Mouse (Mus musculus): ENCODE measurements around the gene Btbd9. TPM values are rescaled to one million over a fixed set of nuclear protein-coding genes. Genes with fewer than 3 reads are reported as not detected.

The Btbd9 gene
- polyA plus RNA-seq, 2 experiments, result 18.3 to 46.9 TPM

DNA sequence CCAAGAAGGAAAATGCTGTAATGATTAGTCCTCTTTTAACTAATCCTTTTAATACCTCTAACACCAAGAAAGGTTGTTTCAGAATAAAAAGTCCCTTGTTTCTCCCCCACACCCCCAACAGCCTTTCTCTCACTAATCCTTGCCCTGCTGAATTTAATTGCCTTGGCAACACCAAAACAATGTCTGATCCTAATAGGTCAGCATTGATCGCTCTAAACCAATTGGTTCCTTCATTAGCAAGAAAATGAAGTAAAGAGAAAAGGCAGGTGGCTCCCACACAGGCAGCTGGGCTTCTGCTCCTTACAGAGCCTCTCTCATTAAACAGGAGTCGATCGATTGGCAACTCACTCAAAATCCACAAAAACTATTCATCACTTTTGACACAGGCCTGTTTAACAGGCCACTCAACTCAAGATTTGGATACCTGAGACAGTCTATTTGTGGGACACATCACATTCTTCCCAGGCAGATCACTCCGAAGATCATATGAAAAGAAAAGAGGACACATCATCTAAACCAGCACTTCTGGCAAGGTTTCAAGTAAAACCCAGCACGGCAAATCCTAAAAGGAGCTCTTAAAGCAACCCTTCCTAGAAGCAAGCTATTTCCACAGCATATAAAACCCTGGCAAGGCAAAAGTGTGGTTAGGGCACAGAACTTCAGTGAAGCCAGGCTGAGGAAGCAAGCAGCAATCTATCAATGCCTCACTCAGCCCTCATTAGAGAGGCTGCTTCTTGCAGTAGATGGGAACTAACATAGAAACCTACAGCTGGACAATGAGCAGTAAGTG is 197.9 kb downstream of the Btbd9 start:
- WGBS, result 25% methylated on average over 5 of the region's 5 CpGs
- no peak overlapping the region for H3K27ac ChIP-seq (replicated peaks; ENCODE audit: low read depth, low read length)
- peak; percentile 12 for DNase-seq (ENCODE audit: low spot score)

DNA sequence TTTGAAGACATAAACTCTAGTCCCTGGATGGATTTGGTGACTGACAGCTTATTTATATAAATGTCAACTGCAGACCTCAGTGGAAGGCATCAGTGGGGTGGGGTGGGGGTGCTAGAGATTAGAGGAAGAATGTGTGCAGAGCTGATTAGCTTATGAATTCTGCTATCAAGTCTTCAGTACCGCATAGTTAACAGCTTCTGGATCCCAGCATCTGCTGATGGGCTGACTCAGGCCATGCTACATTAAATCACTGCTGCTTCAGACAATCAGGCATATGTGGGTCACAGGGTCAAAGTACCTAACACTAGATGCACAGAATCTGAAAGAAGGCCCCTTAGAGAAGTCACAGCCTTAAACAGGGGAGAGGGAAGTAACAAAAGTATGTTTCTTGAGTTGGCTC is 198.5 kb downstream of the Btbd9 start:
- no peak overlapping the region for H3K4me2 ChIP-seq (replicated peaks; ENCODE audit: low read depth, low read length, severe bottlenecking)
- 0 out of 2 replicates have a peak, but pooled peaks cover 8% of the 10 kb centered on the region for H3K4me1 ChIP-seq (ENCODE audit: control insufficient read depth, insufficient read depth, low read length)
- no peak overlapping the region for H3K27ac ChIP-seq (replicated peaks; ENCODE audit: low read depth, low read length)
- no peaks in the 10 kb centered on the region for H3K36me3 ChIP-seq (ENCODE audit: control insufficient read depth, insufficient read depth, low read length)
- no peak overlapping the region for H3K4me3 ChIP-seq (replicated peaks; ENCODE audit: low read length)
- no peak overlapping the region for H3K9ac ChIP-seq (ENCODE audit: low read depth, low read length, severe bottlenecking)
- DNase-seq (ENCODE audit: low spot score) (no peak), ATAC-seq (ENCODE audit: low FRiP score, low read depth) (no peak)
- no peaks in the 10 kb centered on the region for H3K9me3 ChIP-seq (ENCODE audit: control insufficient read depth, low read length)
- no peaks in the 10 kb centered on the region for H3K27me3 ChIP-seq (ENCODE audit: control insufficient read depth, insufficient read depth, low read length)
- WGBS, result 44% methylated on average over 1 of the region's 1 CpGs
- no peak for TF ChIP-seq POLR2A (IDR thresholded peaks at IDR 0.05; ENCODE audit: borderline replicate concordance, extremely low read depth, insufficient read depth, insufficient read length)

More for the DNA sequence above, 197.9 kb downstream of the Btbd9 start:
- Histone ChIP-seq H3K4me1 (ENCODE audit: control insufficient read depth, insufficient read depth, low read length) (0 out of 2 replicates have a peak, but pooled peaks cover 8% of the 10 kb centered on the region), H3K9me3 (ENCODE audit: control insufficient read depth, low read length) (no peaks in the 10 kb centered on the region), H3K9ac (ENCODE audit: low read depth, low read length, severe bottlenecking) (no peak overlapping the region), H3K27me3 (ENCODE audit: control insufficient read depth, insufficient read depth, low read length) (no peaks in the 10 kb centered on the region), H3K4me2 (replicated peaks; ENCODE audit: low read depth, low read length, severe bottlenecking) (no peak overlapping the region), H3K36me3 (ENCODE audit: control insufficient read depth, insufficient read depth, low read length) (no peaks in the 10 kb centered on the region), H3K4me3 (replicated peaks; ENCODE audit: low read length) (no peak overlapping the region)
- TF ChIP-seq POLR2A (IDR thresholded peaks at IDR 0.05; ENCODE audit: borderline replicate concordance, extremely low read depth, insufficient read depth, insufficient read length), result no peak
- ATAC-seq (ENCODE audit: low FRiP score, low read depth), result no peak

DNA sequence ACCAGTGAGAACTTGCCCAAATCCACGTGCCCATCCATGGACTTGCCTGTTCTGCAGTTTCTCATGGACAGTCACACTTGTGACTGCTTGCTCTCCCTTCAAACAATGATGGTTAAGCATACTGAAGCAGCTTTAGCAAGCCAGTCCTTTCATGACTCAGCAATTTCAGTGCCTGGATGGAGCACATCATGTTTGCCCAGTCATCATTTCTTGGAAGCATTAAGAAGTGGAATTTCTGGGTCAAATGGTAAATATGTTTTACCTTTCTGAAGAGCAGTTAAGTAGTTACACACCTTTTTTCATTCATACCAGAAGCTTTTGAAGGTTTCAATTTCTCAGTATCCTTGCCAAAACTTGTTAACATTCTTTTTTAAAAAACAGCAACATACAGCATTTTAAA is 201.2 kb downstream of the Btbd9 start:
- H3K4me2 ChIP-seq (replicated peaks; ENCODE audit: low read depth, low read length, severe bottlenecking), result no peak overlapping the region
- ATAC-seq (ENCODE audit: low FRiP score, low read depth) (no peak), DNase-seq (ENCODE audit: low spot score) (no peak)
- 0 out of 2 replicates have a peak, but pooled peaks cover 8% of the 10 kb centered on the region for H3K4me1 ChIP-seq (ENCODE audit: control insufficient read depth, insufficient read depth, low read length)
- no peaks in the 10 kb centered on the region for H3K36me3 ChIP-seq (ENCODE audit: control insufficient read depth, insufficient read depth, low read length)
- no peaks in the 10 kb centered on the region for H3K27me3 ChIP-seq (ENCODE audit: control insufficient read depth, insufficient read depth, low read length)
- no peaks in the 10 kb centered on the region for H3K9me3 ChIP-seq (ENCODE audit: control insufficient read depth, low read length)
- H3K27ac ChIP-seq (replicated peaks; ENCODE audit: low read depth, low read length), result no peak overlapping the region
- no peak overlapping the region for H3K4me3 ChIP-seq (replicated peaks; ENCODE audit: low read length)
- WGBS, result 86% methylated on average over 1 of the region's 1 CpGs
- no peak for TF ChIP-seq POLR2A (IDR thresholded peaks at IDR 0.05; ENCODE audit: borderline replicate concordance, extremely low read depth, insufficient read depth, insufficient read length)
- no peak overlapping the region for H3K9ac ChIP-seq (ENCODE audit: low read depth, low read length, severe bottlenecking)

DNA sequence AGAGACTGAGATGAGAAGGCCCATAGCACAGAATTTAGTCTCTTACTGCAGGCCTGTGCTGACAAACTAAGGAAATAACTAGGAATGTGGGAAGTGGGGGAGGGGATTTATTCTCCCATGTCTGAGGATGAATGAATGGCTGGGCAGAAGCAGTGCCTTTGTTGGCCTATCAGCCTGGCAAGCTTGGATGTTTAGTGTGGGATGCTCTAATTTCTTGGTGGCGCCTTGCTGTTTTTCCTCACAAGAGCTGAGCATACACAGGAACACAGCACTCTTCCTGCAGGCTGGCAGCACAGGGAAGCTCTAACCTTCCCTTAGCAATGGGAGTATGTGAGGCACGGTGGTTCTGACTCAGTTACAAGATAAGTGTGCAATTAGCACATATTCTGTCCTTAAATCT is 207.7 kb downstream of the Btbd9 start:
- 72% methylated on average over 2 of the region's 2 CpGs for WGBS
- no peak for DNase-seq (ENCODE audit: low spot score)
- H3K27ac ChIP-seq (replicated peaks; ENCODE audit: low read depth, low read length), result no peak overlapping the region
- H3K9ac ChIP-seq (ENCODE audit: low read depth, low read length, severe bottlenecking), result no peak overlapping the region
- TF ChIP-seq POLR2A (IDR thresholded peaks at IDR 0.05; ENCODE audit: borderline replicate concordance, extremely low read depth, insufficient read depth, insufficient read length), result no peak
- H3K36me3 ChIP-seq (ENCODE audit: control insufficient read depth, insufficient read depth, low read length), result no peaks in the 10 kb centered on the region
- H3K4me1 ChIP-seq (ENCODE audit: control insufficient read depth, insufficient read depth, low read length), result no peaks in the 10 kb centered on the region
- no peaks in the 10 kb centered on the region for H3K9me3 ChIP-seq (ENCODE audit: control insufficient read depth, low read length)
- H3K4me2 ChIP-seq (replicated peaks; ENCODE audit: low read depth, low read length, severe bottlenecking), result no peak overlapping the region
- ATAC-seq (ENCODE audit: low FRiP score, low read depth), result no peak
- H3K27me3 ChIP-seq (ENCODE audit: control insufficient read depth, insufficient read depth, low read length), result no peaks in the 10 kb centered on the region
- H3K4me3 ChIP-seq (replicated peaks; ENCODE audit: low read length), result no peak overlapping the region

DNA sequence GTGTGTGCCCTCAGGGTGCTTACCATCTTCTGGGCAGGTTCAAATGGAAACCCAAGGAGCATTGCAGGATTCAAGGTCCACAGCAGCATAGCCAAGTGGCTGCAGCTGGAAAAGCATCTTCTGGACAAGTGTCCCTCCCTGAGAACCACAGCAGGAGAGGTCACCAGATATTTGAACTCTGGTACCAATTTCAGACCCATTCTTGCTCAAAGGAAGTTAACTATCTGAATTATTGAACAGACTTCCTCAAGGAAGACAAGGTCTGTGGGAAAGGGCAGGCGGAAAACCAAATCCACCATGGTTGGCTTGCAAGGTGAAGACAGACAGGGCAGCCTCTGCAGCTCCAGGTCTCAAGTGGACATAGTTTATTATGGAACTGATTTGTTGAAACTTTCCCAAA is 211.6 kb downstream of the Btbd9 start:
- Histone ChIP-seq H3K4me2 (replicated peaks; ENCODE audit: low read depth, low read length, severe bottlenecking) (no peak overlapping the region), H3K9ac (ENCODE audit: low read depth, low read length, severe bottlenecking) (no peak overlapping the region), H3K27me3 (ENCODE audit: control insufficient read depth, insufficient read depth, low read length) (no peaks in the 10 kb centered on the region), H3K27ac (replicated peaks; ENCODE audit: low read depth, low read length) (no peak overlapping the region), H3K4me3 (replicated peaks; ENCODE audit: low read length) (no peak overlapping the region), H3K4me1 (ENCODE audit: control insufficient read depth, insufficient read depth, low read length) (peaks cover 7% of the 10 kb centered on the region; the same call in 1 of the 2 replicates), H3K36me3 (ENCODE audit: control insufficient read depth, insufficient read depth, low read length) (no peaks in the 10 kb centered on the region), H3K9me3 (ENCODE audit: control insufficient read depth, low read length) (no peaks in the 10 kb centered on the region)
- 85% methylated on average over 1 of the region's 1 CpGs for WGBS
- no peak for TF ChIP-seq POLR2A (IDR thresholded peaks at IDR 0.05; ENCODE audit: borderline replicate concordance, extremely low read depth, insufficient read depth, insufficient read length)
- DNase-seq (ENCODE audit: low spot score), result no peak
- no peak for ATAC-seq (ENCODE audit: low FRiP score, low read depth)

Data from limb, embryonic 14.5 days (tissue).